Mouse (Mus musculus) embryonic fibroblast, embryonic 13.5 days (primary cell): ENCODE measurements around the gene Cplane1.

Experiments
- CTCF ChIP-seq: IDR thresholded peaks from 2 replicates; pipeline ENCODE4 v1.5.1; 2011; ENCODE audit warnings: mild to moderate bottlenecking, control low read depth, low read length, moderate library complexity, borderline replicate concordance; ENCODE audit not compliant: insufficient read depth
- POLR2A ChIP-seq: IDR thresholded peaks from 2 replicates; pipeline ENCODE4 v1.6.1; 2011; ENCODE audit warnings: low read depth, mild to moderate bottlenecking, control low read depth, low read length, moderate library complexity

- TF ChIP-seq POLR2A (no peak), CTCF (no peak)
Observed at GRCm38 (mm10) chr15:8271952-8272351, 103.0 kb downstream of the Cplane1 start.
